Mouse (Mus musculus): ENCODE measurements around the gene Gm20431.

The Gm20431 gene

DNA sequence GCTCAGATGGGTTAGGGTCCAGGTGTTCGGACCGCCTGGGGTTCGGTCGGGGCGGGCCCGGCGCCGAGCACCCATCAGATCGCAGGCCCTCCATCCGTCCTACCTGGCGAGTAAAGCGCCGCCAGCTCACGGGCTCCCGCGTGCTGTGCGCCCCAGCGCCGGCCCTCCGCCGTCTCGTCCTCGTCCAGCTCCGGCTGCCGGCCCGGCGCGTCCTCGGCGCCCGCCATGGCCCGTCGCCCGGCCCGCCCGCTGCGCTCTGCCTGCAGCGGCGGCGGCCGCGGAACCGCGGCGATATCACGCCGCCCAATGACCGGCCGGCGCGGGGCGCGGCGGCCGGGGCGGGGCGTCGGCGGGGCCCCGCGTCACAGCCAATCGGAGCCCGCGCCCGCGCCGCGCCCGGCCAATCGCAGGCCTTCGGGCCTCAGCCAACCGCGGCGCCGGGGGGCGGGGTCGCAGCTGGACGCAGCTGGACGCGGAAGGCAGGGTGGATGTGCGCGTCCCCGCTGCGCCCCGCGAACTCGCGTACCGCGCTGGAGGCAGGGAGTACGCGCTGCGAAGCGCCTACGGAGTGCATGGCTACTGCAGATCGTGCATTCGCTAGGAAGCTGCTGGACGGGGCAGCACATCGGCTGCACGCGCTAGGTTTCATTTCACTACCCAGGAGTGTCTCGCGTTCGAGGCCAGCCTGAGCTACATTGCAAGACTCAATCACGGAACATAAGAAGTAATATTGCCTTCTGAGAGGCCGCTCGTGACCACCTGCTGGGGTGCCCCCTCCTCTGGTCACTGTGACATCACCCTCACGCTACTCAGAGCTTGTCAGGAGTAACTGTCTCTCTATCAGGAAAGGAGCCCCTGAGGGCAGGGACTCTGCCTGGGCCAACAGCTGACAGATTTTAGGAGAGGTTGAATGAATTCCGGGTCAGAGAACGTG lies at the start of gene Gm20431:
TSS of gene Gm20431 (minus strand) at position 227 of the 934 bp plus-strand sequence.
- DNase-seq (ENCODE audit: low read depth, low spot score): peak; percentile 97

DNA sequence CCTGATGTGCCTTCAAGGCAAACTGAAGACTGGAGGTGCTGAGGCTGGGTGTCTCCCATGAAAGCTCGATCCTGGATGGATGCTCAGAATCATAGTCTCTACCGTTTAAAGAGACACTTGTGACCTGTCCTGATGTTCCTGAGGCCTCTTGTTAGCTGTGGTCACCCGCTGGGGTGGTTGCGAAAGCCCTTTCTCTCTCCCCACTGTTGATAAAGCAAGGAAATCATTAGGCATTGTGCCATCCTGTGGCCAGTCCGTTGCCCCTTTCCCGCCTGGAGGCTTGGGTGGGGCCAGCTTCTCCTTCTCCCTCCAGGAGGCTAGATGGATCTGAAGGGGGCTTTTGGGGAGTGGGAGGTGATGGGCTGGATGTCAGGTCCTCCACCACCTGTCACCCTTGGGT lies 49.3 kb upstream of the Gm20431 start:
- DNase-seq (ENCODE audit: low read depth, low spot score): no peak

DNA sequence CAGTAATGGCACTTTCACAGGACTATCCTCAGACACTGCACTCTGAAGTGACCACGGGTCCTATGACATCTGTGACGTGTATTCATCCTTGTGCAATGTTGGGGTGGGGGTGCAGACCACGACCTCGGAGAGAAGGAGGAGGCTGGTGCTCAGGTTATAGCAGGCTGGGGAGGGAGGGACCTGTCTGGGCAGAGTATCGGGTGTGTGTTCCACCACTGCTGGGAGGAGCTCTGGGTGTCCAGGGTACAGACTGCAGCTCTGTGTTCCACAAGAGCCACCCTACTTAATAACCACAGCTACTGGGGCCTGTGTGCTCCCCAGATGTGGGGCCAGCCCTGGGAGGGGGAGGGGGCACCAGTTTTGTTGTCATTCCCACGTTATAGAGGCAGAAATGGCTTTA lies 48.7 kb upstream of the Gm20431 start:
- DNase-seq (ENCODE audit: low read depth, low spot score): no peak

DNA sequence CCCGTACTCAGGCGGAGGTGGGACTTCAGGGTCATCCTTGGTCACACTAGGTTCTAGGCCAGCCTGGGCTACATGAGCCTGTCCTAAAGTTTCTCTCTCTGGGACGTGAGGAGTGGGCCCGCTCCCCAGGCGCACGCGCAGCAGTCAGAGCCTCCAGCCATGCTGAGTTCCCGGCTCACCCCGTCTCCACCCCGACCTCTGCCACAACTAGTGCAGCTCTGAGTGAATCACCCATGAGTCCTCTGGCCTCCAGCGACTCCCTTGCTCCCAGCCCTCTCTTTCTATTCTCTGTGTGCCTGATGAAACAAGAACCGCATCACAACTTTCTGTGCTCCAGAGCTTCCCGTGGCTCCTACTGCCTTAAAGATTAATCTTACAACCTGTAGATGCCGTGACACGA lies 47.1 kb upstream of the Gm20431 start:
- no peak for DNase-seq (ENCODE audit: low read depth, low spot score)

DNA sequence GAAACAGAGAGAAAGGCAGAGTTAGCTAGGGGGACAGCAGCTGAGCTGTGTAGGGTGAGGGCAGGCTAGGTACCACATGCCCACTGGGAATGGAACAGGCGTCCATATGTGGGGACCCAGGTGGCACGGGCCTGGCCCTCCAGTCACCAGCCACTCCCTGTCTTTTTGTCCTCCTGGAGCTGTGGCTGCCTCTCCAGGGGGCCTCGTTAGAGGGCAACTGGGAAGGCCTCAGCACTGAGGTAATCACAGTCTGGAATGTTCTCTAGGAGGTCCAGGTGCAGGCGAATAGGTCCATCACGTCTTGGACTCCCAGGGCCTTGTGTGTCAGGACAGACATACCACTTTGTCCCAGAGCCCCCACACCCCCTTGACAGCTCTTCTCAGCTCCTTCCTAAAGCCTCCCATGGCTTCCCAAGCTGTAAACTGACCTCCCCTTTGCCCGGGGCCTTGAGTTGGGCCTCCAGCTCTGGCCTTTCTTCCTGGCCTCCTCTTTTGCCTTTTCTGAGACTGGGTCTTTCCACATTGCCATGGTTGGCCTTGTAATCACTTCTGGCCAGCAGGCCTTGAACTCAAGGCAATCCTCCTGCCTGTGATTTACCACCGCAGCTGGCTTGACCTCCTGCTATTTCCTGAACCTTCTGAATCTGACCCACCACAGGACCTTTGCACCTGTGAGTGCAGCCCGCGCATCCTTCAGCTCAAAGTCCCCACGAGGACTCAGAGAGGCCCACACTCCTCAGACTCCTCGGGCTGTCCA lies 45.1 kb upstream of the Gm20431 start:
- DNase-seq (ENCODE audit: low read depth, low spot score): no peak

DNA sequence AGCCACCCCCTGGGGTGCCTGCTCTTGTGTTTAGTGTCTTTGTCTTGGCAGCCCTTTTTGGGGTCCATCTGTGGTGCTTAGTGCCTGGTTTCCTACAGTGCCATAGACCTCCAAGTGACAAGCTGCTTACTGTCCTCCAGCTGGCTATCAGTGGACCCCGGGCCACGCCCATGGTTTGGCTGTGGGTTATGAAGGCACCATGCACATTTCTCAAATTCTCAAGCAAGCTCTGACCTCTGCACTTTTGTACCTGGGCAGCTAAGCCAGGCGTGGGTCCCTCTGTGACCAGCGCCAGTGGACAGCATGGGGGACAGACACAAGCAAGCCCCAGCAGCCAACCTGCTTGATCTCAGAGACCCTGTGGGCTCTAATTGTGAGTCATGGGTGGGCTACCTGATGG lies 43.1 kb upstream of the Gm20431 start:
- DNase-seq (ENCODE audit: low read depth, low spot score): no peak

DNA sequence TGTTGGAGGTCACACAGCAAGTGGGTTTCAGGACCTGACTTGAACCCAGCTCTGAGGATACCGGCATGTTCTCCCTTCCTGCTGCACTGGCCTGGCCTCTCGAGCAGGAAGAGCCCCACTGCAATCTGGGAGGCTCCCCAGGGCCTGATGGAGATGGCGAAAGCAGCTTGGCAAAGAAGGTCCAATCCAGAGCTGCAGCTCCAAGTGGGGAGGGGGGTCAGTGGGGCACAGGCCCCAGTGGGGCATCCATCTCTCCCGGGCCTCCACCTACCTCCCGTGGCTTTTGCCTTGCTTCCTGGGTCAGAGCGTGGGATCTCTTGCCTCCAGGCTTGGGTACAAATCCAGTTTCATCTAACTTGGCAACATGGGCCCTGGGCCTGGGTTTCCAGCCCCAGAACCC lies 40.8 kb upstream of the Gm20431 start:
- DNase-seq (ENCODE audit: low read depth, low spot score): no peak

DNA sequence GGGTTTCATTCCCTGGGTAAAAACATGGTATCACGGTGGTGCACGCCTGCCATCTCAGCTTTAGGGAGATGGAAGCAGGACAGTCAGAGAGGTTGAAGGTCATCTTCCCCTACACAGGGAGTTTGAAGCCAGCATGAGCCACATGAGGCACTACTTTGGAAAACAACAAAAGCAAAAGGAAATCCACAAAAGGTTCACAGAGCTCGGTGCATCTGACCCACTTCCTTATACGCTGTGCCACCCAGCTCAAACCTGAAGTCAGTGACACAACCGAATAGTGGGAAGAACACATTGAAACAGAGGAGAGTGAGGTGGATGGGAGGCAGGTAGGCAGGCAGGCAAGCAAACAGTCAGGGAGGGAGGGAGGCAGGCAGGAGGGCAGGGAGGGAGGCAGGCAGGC lies 40.2 kb upstream of the Gm20431 start:
- DNase-seq (ENCODE audit: low read depth, low spot score): peak; percentile 27

DNA sequence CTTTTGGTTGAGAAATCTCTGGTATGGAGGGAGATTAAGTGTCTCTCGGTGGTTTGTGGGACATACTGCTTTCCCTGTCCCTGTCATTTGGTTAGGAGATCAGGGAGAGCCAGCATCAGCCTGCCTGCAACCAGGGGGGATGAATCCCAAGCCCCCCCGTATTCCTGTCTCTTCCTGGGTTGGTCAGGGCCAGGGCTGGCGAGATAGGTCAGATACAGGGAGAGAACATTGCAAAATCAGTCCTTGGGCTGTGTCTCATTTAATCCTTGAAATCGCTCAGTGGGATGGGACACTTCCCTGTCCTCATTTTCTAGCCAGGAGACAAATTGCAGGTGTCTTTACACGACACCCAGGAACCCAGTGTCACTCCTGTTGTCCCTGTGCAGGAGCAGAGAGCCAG lies 38.7 kb upstream of the Gm20431 start:
- DNase-seq (ENCODE audit: low read depth, low spot score): no peak

DNA sequence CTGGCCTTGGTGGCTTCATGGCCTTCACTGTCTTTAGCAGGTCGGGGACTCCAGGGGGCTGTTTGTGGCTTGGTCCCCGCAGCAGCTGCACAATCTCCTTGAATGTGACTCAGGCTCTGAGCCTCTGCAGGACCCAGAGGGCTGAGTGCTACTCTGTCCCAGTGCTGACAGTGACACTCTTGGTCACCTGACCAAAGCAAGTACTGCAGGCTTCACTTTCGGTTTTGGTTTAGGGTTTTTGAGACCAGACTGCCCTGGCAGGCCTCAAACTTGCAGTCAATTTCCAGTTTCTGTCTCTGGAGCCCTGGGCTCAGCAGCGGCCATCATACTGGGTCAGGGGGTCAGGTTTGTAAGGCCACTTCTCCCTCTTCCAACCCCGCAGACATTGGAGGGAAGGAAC lies 36.6 kb upstream of the Gm20431 start:
- DNase-seq (ENCODE audit: low read depth, low spot score): no peak

DNA sequence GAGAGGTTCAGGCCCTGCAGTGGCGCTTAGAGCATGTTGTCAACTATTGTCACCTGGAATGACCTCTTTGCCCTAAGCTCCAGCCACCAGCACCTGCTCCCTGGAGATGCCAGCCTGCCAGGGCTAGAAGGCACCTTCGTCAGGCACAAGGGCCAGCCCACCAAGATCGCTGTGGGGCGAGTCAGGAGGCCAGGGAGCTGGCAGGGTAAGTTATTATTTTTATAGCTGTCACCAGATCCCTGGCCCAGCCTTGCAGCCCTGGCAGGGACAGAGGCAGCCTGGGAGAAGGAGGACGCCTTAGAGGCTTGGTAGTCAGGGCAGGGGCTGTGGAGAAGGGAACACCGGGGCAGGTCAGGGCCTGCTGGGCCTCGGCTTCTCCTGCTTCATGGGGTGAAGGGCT lies 34.8 kb upstream of the Gm20431 start:
- no peak for DNase-seq (ENCODE audit: low read depth, low spot score)

DNA sequence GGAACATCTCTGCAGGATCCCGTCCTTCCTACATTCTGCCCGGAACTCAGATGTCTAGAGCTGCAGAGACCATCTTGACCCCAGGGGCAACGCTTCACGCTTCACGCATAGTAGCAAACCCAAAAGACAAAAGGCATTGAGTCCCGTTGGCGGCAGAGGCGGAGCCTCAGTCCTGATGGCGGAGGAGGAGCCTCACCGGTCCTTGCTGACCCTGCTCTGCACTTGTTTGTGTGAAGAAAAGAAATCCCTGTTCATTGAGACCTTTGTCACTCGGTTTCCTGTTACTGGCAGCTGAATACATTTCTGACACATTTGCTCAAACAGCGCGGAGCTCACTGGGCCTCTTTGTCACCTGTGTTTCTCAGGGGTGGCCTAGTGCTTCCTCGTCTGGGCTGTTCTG lies 34.2 kb upstream of the Gm20431 start:
- no peak for DNase-seq (ENCODE audit: low read depth, low spot score)

DNA sequence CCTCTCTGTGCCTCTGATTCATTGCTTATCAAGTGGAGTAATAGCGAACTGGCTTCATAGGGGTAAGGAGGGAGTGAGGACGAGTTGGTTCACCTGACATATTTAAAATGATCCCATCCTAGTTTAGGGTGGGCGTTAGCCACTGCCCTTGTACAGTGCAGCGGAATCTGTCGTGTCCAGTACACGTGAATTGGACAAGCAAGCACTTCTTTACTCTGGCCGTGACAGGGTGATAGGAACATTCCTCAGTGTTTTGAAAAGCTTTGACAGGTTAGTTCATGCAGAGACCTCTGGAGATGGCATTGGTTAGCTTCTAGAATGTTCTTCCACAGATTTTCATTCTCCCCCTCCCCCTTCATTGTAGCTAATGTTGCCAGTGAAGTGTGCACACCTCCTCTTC lies 33.7 kb upstream of the Gm20431 start:
- DNase-seq (ENCODE audit: low read depth, low spot score): no peak

DNA sequence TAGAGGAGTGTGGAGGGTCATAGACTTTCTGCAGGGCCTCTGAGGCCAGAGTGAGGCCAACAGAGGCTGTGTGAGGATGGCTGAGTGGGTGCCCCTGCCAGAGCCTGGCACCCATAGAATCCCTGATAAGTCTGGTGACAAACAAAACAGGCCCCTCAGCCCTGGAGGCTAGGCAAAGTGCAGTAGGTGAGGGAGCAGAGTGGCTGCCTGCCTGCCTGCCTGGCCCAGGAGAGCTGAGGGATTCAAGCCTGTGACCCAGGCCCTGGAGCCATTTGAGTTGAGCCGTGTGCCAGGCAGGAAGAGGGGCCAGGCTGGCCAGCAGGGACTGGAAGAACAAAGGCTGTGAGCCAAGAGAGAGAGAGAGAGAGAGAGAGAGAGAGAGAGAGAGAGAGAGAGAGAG lies 32.9 kb upstream of the Gm20431 start:
- no peak for DNase-seq (ENCODE audit: low read depth, low spot score)

DNA sequence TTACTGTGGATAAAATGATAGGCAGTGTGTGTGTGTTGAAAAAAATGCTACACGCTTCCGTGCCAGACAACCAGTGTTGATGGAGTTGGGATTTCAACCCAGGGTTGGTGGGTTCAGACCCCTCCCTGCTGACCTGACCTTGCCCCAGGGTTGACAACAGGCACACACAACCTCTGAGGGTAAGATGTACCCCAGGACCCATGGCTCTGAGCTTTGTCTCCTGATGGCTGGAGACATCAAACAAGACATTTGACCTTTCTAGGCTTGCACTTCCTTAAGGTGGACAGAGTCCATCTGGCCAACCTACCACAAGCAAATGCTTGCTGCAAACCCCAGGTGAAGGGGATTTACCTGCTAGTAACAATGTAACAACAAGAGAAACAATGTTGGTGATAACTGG lies 32.2 kb upstream of the Gm20431 start:
- DNase-seq (ENCODE audit: low read depth, low spot score): no peak

DNA sequence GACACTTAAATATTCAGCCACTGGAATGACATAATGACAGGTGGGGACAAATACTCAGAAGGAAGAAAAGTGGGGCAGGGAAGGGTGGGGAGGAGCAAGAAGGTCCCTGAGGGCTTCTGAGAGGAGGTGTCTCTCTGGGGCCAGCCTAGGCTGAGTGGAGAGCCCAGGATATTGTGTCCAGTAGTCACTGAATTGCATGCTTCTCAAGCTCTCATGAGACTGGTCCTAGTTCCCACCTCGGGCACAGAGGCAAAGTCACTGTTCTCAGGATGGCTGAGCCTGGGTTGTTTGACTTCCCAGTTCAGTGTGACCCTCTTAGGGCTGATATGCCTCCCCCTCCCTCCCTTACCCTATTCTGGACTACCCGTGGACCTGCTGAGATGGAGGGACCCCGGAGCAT lies 31.5 kb upstream of the Gm20431 start:
- no peak for DNase-seq (ENCODE audit: low read depth, low spot score)

DNA sequence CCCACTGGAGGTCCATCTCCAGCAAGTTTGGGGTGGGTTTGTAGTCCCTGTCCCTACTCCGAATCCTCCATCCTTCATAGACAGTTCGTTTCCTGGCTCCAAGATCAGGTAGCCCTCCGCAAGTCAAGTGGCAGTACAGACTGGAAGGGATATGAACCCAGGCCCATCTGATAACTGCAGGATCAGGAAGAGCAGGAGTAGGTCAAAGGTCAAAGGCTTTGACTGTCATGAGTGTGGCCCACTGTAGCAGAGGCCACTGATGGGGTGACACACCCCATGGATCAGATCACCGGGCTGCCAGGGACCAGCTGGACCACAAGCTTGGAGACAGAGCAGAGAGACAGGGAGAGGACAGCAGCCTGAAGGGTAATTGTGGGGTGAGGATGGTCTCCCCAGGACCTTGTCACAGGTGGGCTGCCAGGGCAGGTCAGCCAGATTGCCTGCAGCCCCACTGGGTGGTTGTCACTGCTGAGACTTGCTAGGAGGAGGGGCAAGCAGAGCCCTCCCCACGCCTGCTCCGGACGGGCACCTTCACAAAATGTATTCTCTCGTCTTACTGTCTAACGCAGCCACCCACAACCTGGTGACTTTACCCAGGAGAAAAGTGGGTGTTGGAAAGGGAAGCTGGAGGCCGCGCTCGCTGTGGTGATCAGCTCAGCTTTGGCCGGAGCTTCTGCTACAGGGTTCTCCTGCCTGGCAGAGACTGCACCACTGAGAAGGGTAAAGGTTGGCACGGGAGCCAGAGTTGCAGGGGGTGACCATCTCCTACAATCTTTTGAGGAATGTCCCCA lies 30.8 kb upstream of the Gm20431 start:
- DNase-seq (ENCODE audit: low read depth, low spot score): peak; percentile 59

DNA sequence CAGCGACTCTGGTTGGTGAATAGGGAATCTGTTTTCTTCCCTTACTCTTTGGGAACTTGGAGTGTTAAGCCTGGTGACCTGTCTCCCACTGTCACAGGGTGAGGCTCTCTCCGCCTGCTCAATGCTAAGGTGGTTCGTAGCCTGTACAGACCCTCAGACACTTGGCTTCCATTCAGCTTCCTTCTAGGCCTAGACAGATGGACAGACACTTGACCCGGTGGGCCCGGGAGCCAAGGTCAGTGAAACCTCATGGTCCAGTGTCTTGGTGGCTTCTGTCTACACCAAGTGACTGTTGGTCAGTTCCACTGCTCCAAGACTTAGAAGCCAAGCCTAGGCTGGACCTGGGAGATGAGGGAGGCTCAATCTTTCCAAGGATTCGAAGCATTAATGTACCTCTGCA lies 30.1 kb upstream of the Gm20431 start:
- DNase-seq (ENCODE audit: low read depth, low spot score): no peak

DNA sequence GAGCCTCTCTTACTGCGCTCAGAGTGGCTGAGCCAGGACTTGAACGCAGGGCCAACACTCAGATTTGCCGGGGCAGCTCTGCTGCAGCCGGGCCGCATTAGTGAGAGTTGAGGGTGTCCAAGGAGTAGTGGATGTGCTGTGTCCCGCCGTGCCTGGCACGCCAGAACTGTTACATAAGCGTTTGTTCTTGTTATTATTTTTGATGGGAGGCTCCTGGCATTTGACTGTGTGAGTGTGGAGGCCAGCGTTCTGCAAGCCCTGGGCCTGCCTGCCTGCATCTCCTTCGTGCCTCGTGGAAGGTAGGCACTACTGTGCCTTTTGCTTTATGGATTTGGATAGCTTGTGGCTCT lies 29.6 kb upstream of the Gm20431 start:
- DNase-seq (ENCODE audit: low read depth, low spot score): peak; percentile 41

DNA sequence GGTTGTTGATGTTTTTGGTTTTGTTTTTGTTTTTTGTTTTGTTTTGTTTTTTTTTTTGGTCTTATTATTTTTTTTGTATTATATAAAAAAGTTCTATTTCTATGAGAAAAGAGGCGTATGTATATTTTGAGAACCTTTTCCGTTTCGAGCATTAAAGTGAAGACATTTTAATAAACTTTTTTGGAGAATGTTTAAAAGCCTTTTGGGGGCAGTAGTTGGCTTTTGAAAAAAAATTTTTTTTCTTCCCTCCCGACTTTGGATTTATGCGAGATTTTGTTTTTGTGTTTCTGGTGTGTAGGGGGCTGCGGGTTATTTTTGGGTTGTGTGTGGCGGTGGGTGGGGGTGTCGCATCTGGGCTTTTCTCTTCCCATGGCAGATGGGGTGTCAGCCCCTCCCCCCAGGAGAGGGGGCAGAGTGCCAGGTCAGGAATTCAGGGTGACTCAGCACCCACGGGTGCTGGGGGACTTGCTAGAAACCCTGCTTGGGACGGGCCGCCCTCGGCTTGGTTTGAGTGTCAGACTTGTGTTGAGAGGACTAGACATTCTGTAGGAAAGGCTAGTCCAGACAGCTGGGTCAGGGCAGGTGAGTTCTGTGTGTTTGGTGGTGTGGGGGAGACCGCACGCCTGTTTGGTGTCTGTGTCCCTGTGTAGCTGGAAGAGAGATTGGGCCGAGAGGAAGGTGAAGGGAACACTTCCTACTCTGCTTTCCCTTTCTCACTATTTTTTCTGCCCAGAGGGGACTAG lies 29.1 kb upstream of the Gm20431 start:
- DNase-seq (ENCODE audit: low read depth, low spot score): peak; percentile 49

DNA sequence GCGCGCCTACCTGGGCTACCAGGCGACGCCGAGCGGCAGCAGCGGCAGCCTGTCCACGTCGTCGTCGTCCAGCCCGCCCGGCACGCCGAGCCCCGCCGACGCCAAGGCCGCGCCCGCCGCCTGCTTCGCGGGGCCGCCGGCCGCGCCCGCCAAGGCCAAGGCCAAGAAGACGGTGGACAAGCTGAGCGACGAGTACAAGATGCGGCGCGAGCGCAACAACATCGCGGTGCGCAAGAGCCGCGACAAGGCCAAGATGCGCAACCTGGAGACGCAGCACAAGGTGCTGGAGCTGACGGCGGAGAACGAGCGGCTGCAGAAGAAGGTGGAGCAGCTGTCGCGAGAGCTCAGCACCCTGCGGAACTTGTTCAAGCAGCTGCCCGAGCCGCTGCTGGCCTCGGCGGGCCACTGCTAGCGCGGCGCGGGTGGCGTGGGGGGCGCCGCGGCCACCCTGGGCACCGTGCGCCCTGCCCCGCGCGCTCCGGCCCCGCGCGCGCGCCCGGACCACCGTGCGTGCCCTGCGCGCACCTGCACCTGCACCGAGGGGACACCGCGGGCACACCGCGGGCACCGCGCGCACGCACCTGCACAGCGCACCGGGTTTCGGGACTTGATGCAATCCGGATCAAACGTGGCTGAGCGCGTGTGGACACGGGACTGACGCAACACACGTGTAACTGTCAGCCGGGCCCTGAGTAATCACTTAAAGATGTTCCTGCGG lies 28.4 kb upstream of the Gm20431 start, which contains the start of gene Tmem189:
TSS of gene Tmem189 (minus strand) at position 322 of the 718 bp plus-strand sequence.
- DNase-seq (ENCODE audit: low read depth, low spot score): peak; percentile 86
